Mouse (Mus musculus): ENCODE results near the gene Cdh23.

- TF ChIP-seq CTCF (IDR thresholded peaks at IDR 0.05; ENCODE audit: low read depth, low read length) (no peak), GATA1 (IDR thresholded peaks at IDR 0.05; ENCODE audit: borderline replicate concordance, low read length) (no peak), TAL1 (conservative IDR thresholded peaks at IDR 0.05; ENCODE audit: low read depth, low read length) (no peak), GATA2 (IDR thresholded peaks at IDR 0.05; ENCODE audit: borderline replicate concordance, low read depth, low read length) (no peak), POLR2AphosphoS5 (IDR thresholded peaks at IDR 0.05; ENCODE audit: insufficient replicate concordance, low read depth, low read length) (no peak)
Measured at GRCm38 (mm10) chr10:60532502-60532901, 163.8 kb downstream of the Cdh23 start.

All from G1E (cell line).